In the genomic region with DNA sequence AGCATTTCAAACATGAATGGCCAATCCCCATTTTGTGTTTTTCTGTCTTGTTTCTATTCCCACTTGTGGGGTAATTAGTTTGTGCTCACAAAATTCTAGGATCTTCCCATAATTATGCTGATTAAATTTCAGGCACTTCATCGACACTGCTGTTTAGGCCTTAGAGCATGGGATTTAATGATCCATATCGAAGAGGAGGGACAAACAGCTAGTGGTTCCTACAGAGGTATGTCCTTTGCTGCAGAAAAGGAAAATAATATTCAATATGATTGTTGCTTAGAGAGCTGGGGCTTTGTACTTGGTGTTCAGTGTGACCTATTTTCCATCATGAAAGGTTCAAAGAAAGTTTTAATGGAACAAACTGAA, we compare ENCODE assay signal across 18 mouse cellular contexts.
"Had no signal": no experiment of that assay in that cellular context is flagged by ENCODE, and none has a peak within 500 bp of the region (broad histone marks: within the 10 kb centered on the region; RNA-seq: fewer than 3 reads in every experiment).

No protein-coding gene starts in this region.

- H3K27me3 ChIP-seq: limb, embryonic 13.5 days; liver, embryonic 12.5 days; liver, embryonic 15.5 days; lung, embryonic 15.5 days; megakaryocyte, embryonic 14.5 days; midbrain, embryonic 13.5 days had no signal

- ATAC-seq: liver, embryonic 12.5 days; midbrain, embryonic 13.5 days; midbrain, embryonic 16.5 days had no signal

- H3K36me3 ChIP-seq: limb, embryonic 10.5 days; limb, embryonic 13.5 days; liver, embryonic 12.5 days; liver, embryonic 15.5 days; lung, embryonic 15.5 days; midbrain, embryonic 10.5 days; midbrain, embryonic 13.5 days had no signal

- H3K4me2 ChIP-seq: limb, embryonic 13.5 days; liver, embryonic 12.5 days; liver, embryonic 15.5 days; lung, embryonic 15.5 days; midbrain, embryonic 13.5 days had no signal

- H3K27ac ChIP-seq: kidney, postnatal 0 days; layer of hippocampus, adult 2 months; limb, embryonic 10.5 days; limb, embryonic 13.5 days; liver, embryonic 12.5 days; liver, embryonic 15.5 days; lung, embryonic 15.5 days; midbrain, embryonic 10.5 days; midbrain, embryonic 13.5 days had no signal

- H3K9ac ChIP-seq: limb, embryonic 13.5 days; liver, embryonic 12.5 days; liver, embryonic 15.5 days; lung, embryonic 15.5 days; midbrain, embryonic 13.5 days had no signal

- H3K4me3 ChIP-seq: layer of hippocampus, adult 2 months; limb, embryonic 10.5 days; limb, embryonic 13.5 days; liver, embryonic 12.5 days; liver, embryonic 15.5 days; lung, embryonic 15.5 days; megakaryocyte, embryonic 14.5 days; midbrain, embryonic 10.5 days; midbrain, embryonic 13.5 days; myocyte had no signal

- H3K4me1 ChIP-seq: limb, embryonic 10.5 days; liver, embryonic 12.5 days; liver, embryonic 15.5 days; lung, embryonic 15.5 days; megakaryocyte, embryonic 14.5 days; midbrain, embryonic 10.5 days; midbrain, embryonic 13.5 days had no signal

- DNase-seq: kidney, postnatal 25 days; liver; lung, adult 18-20 months; lung, postnatal 36 days; thymus, adult 18-20 months; thymus, postnatal 36 days had no signal

- H3K9me3 ChIP-seq: limb, embryonic 10.5 days; limb, embryonic 13.5 days; liver, embryonic 12.5 days; liver, embryonic 15.5 days; lung, embryonic 15.5 days; megakaryocyte, embryonic 14.5 days; midbrain, embryonic 10.5 days; midbrain, embryonic 13.5 days had no signal
